Mouse (Mus musculus): ENCODE results near the gene Hoxd9.

DNA sequence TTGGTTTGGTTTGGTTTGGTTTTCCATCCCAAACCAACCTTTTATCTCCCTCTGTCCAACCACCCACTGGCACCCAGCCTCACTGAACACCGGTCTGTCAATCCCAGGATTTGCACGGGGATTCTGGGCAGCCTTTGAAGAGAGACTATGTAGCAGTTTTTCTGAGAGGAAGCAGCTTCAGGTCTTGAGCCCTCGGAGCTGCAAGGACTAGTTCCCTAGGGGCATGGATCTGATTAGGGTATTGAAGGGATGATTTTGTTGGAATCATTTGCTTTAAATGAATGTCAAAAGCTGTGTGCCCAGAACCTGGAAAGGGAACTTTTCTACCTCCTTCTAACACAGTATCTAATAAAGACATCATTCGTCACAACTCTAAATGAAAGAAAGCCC lies 40.9 kb upstream of the Hoxd9 start:
- TF ChIP-seq POLR2A (IDR thresholded peaks at IDR 0.05; ENCODE audit: low read depth, low read length) (no peak), CTCF (conservative IDR thresholded peaks at IDR 0.05; ENCODE audit: insufficient read depth, insufficient read length, low read depth, low read length) (no peak)

Measured in kidney, adult 2 months (tissue).